ENCODE assay signal across 25 mouse cellular contexts in the genomic region with DNA sequence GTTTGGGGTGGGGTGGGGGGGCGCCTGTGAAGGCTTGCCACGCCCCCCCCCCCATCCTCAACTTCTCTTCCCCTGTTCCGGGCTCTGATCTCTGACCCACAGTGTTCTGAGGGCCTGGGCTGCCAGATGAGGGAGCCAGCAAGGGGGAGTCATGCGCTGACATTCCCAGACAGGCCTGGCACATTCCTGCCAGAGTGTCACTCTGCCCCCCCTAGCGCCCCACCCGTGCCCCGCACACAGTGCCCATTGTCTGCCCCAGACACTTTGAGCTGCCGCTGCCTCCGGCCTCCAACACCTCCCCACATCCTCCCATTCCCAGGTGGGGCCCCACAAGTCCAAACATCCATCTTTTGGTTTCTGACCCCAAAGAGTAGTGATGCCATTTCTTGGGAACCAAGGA. TPM values are rescaled to one million over a fixed set of nuclear protein-coding genes. Genes with fewer than 3 reads are reported as not detected.
DNase-seq lines count a peak whose midpoint lies in the region; ATAC-seq and TF ChIP-seq lines count a peak whose summit lies in the region.
"Had no signal": no experiment of that assay in that cellular context is flagged by ENCODE, and none has a peak within 500 bp of the region (broad histone marks: within the 10 kb centered on the region; RNA-seq: fewer than 3 reads in every experiment).

No protein-coding gene starts in this region.

- peak overlapping the region; percentile 25; the same call in 1 of the 2 replicates for H3K27ac ChIP-seq in gastrocnemius, adult 2 months
- H3K27ac ChIP-seq in lung, embryonic 16.5 days (ENCODE audit: low read length), result no peak overlapping the region
- H3K27ac ChIP-seq: forebrain, embryonic 10.5 days; heart, embryonic 15.5 days; hindbrain, embryonic 14.5 days had no signal

- TF ChIP-seq POLR2A in lung, adult 2 months (IDR thresholded peaks at IDR 0.05; ENCODE audit: borderline replicate concordance, extremely low read depth, low read depth, low read length), result no peak

- no peak for TF ChIP-seq CTCF in gastrocnemius, adult 2 months (IDR thresholded peaks at IDR 0.05)
- no peak for TF ChIP-seq CTCF in lung, adult 2 months (IDR thresholded peaks at IDR 0.05; ENCODE audit: insufficient read depth, low read length)

- H3K4me3 ChIP-seq in gastrocnemius, adult 2 months, result no peak overlapping the region
- H3K4me3 ChIP-seq in lung, embryonic 16.5 days (ENCODE audit: low read length), result no peak overlapping the region
- no peak overlapping the region for H3K4me3 ChIP-seq in lung, adult 2 months (replicated peaks; ENCODE audit: extremely low read depth, low read depth, low read length)
- H3K4me3 ChIP-seq: embryonic facial prominence, embryonic 13.5 days; forebrain, embryonic 10.5 days; heart, embryonic 12.5 days; heart, embryonic 15.5 days had no signal

- H3K36me3 ChIP-seq in lung, embryonic 16.5 days (ENCODE audit: control insufficient read depth, insufficient read depth, low read length), result no peaks in the 10 kb centered on the region
- H3K36me3 ChIP-seq: embryonic facial prominence, embryonic 13.5 days; forebrain, embryonic 10.5 days; G1E; heart, embryonic 12.5 days; heart, embryonic 15.5 days had no signal

- intact Hi-C loops in gastrocnemius, adult 2 months (cut with DNase I), result no loop called here

- peaks cover 9% of the 10 kb centered on the region for H3K4me1 ChIP-seq in lung, embryonic 16.5 days (replicated peaks; ENCODE audit: control insufficient read depth, insufficient read depth, low read length)
- H3K4me1 ChIP-seq in lung, adult 2 months (ENCODE audit: control insufficient read depth, insufficient read depth, low read length), result no peaks in the 10 kb centered on the region
- H3K4me1 ChIP-seq: heart, embryonic 12.5 days had no signal

- 40% methylated on average over 8 of the region's 9 CpGs for WGBS in lung, embryonic 16.5 days
- WGBS in lung, adult 2 months, result 55% methylated on average over 8 of the region's 9 CpGs

- H3K9ac ChIP-seq in lung, embryonic 16.5 days (ENCODE audit: low read length), result no peak overlapping the region
- H3K9ac ChIP-seq: forebrain, postnatal 0 days; heart, embryonic 12.5 days; heart, embryonic 15.5 days; hindbrain, embryonic 14.5 days had no signal

- H3K27me3 ChIP-seq in lung, embryonic 16.5 days (ENCODE audit: control insufficient read depth, insufficient read depth, low read depth, low read length), result no peaks in the 10 kb centered on the region; the same call in 1 of the 2 replicates
- H3K27me3 ChIP-seq: embryonic facial prominence, embryonic 13.5 days; heart, embryonic 12.5 days; heart, embryonic 15.5 days had no signal

- ATAC-seq in lung, embryonic 16.5 days (ENCODE audit: low read depth), result peak; percentile 23; the same call in 1 of the 2 replicates
- ATAC-seq: forebrain, embryonic 14.5 days; forebrain, postnatal 0 days; intestine, postnatal 0 days had no signal

- H3K9me3 ChIP-seq in lung, embryonic 16.5 days (ENCODE audit: control insufficient read depth, low read length), result no peaks in the 10 kb centered on the region
- H3K9me3 ChIP-seq: embryonic facial prominence, embryonic 13.5 days; forebrain, embryonic 10.5 days; G1E; heart, embryonic 12.5 days; heart, embryonic 15.5 days had no signal

- H3K4me2 ChIP-seq in lung, embryonic 16.5 days (ENCODE audit: low read depth, low read length), result no peak overlapping the region
- H3K4me2 ChIP-seq: embryonic facial prominence, embryonic 13.5 days; heart, embryonic 12.5 days; heart, embryonic 15.5 days; hindbrain, embryonic 14.5 days had no signal

- DNase-seq in gastrocnemius, adult 2 months, result no peak
- no peak for DNase-seq in gastrocnemius, adult 8-10 months (ENCODE audit: low spot score in 2 of 2)
- no peak for DNase-seq in lung, adult 2 months
- DNase-seq in Muller cell, postnatal 12 days (ENCODE audit: inconsistent ontology term), result peak; percentile 70
- no peak for DNase-seq in cerebellum, postnatal 14 days
- DNase-seq in ovary, adult 18-20 months (ENCODE audit: low spot score), result no peak
- DNase-seq: adrenal gland, postnatal 25 days; cerebellum, adult 11-12 months; cerebellum, adult 9-10 months; cerebellum, postnatal 25 days; forebrain, postnatal 0 days; gastrocnemius, postnatal 10 days; gastrocnemius, postnatal 36 days; heart, postnatal 10 days; heart, postnatal 36 days; kidney, adult 2 months had no signal

RNA-seq across cellular contexts. Expression of a gene that starts 28.8 kb away (rescaled TPM):
- 10 to 100 TPM; 46.1 to 46.4 TPM for total RNA-seq in gastrocnemius, adult 2 months (2021)
- total RNA-seq in gastrocnemius, adult 8-10 months (2022), result 10 to 100 TPM; 54.5 to 72.8 (median 61.1) TPM
- 20.7 and 21.9 TPM in 2 replicates for polyA plus RNA-seq in lung, embryonic 16.5 days (2015; fragmentation: Nextera tagmentation; extraction: Ambion mirVana)
- 44.1 and 50.9 TPM in 2 replicates for polyA plus RNA-seq in lung, adult 2 months (2012; rRNA removed)

RNA-seq across cellular contexts. Expression of a gene that starts 29.3 kb away (rescaled TPM):
- total RNA-seq in gastrocnemius, adult 2 months (2021), result 10 to 100 TPM; 38.6 to 51.4 TPM
- 10 to 100 TPM; 23.1 to 56.7 (median 39.7) TPM for total RNA-seq in gastrocnemius, adult 8-10 months (2022)
- 994 and 1,049 TPM in 2 replicates for polyA plus RNA-seq in lung, embryonic 16.5 days (2015; fragmentation: Nextera tagmentation; extraction: Ambion mirVana)
- polyA plus RNA-seq in lung, adult 2 months (2012; rRNA removed), result 369 and 428 TPM in 2 replicates

RNA-seq across cellular contexts. Expression of a gene that starts 47.6 kb away (rescaled TPM):
- total RNA-seq in gastrocnemius, adult 2 months (2021), result 10 to 100 TPM; 14.3 to 17.3 TPM
- 10 to 100 TPM in 3 of 4 experiments, 1 to 10 TPM in 1; 8.3 to 16.9 (median 12.9) TPM for total RNA-seq in gastrocnemius, adult 8-10 months (2022)
- 7.2 and 7.7 TPM in 2 replicates for polyA plus RNA-seq in lung, embryonic 16.5 days (2015; fragmentation: Nextera tagmentation; extraction: Ambion mirVana)
- polyA plus RNA-seq in lung, adult 2 months (2012; rRNA removed), result 138 and 155 TPM in 2 replicates
- polyA plus RNA-seq: G1E had no signal
